Mouse (Mus musculus) hindbrain, embryonic 14.5 days (tissue): ENCODE measurements around the gene Zdhhc13. TPM values are rescaled to one million over a fixed set of nuclear protein-coding genes. Genes with fewer than 3 reads are reported as not detected.
A peak's percentile ranks its signal among the peaks of the same experiment; 100 is the strongest.

ENCODE experiments used
- ATAC-seq: fragments of 200-750 bp; cut with Nextera tagmentation; 2 replicates; pipeline ENCODE4 v1.8.0; 2017; ENCODE audit warnings: moderate number of reproducible peaks, mild to moderate bottlenecking, moderate TSS enrichment, moderate library complexity; ENCODE audit not compliant: low FRiP score
- DNase-seq: peaks from one replicate; pipeline ENCODE4 v3.0.0-alpha.2; 2015; ENCODE audit warnings: low spot score
- H3K27ac ChIP-seq: fragments of 300-500 bp; sonication (generic); 2 replicates; pipeline ENCODE4 v1.5.1; 2014; ENCODE audit warnings: mild to moderate bottlenecking, moderate library complexity
- H3K27me3 ChIP-seq: fragments of 300-500 bp; sonication (generic); 2 replicates; pipeline ENCODE4 v1.6.1; 2014; ENCODE audit warnings: mild to moderate bottlenecking, low read length, mixed read lengths; ENCODE audit not compliant: control insufficient read depth, insufficient read depth
- H3K36me3 ChIP-seq: fragments of 300-500 bp; sonication (generic); replicated peaks from 2 replicates; pipeline ENCODE4 v1.6.1; 2014; ENCODE audit not compliant: control insufficient read depth, insufficient read depth
- H3K4me1 ChIP-seq: fragments of 300-500 bp; sonication (generic); replicated peaks from 2 replicates; pipeline ENCODE4 v1.6.1; 2014; ENCODE audit warnings: antibody characterized with exemption, low read length, mixed read lengths; ENCODE audit not compliant: control insufficient read depth, insufficient read depth
- H3K4me2 ChIP-seq: fragments of 300-500 bp; sonication (generic); replicated peaks from 2 replicates; pipeline ENCODE4 v1.6.1; 2014; ENCODE audit warnings: mild to moderate bottlenecking, moderate library complexity
- H3K4me3 ChIP-seq: fragments of 300-500 bp; sonication (generic); replicated peaks from 2 replicates; pipeline ENCODE4 v1.5.1; 2014; ENCODE audit warnings: mild to moderate bottlenecking, low read length
- H3K9ac ChIP-seq: fragments of 300-500 bp; sonication (generic); 2 replicates; pipeline ENCODE4 v1.6.1; 2014
- H3K9me3 ChIP-seq: fragments of 300-500 bp; sonication (generic); 2 replicates; pipeline ENCODE4 v1.6.1; 2016; ENCODE audit warnings: low read length; ENCODE audit not compliant: control insufficient read depth
- WGBS: fragments of 180-500 bp; shearing (Covaris S2); extraction: QIAGEN DNeasy Blood & Tissue Kit; methylation state at CpG from one replicate; pipeline ENCODE4 v1.1.7; 2014; 5-methylcytosine and 5-hydroxymethylcytosine counted together
- polyA plus RNA-seq: library from polyadenylated mRNA; unstranded; fragments of >200 nt; fragmentation: Nextera tagmentation; extraction: Ambion mirVana; gene quantifications from 2 replicates; pipeline ENCODE4 v1.2.1, GENCODE M21; 2014

The Zdhhc13 gene
- polyA plus RNA-seq, 1 experiment from 2014 or later, result 44.1 TPM

DNA sequence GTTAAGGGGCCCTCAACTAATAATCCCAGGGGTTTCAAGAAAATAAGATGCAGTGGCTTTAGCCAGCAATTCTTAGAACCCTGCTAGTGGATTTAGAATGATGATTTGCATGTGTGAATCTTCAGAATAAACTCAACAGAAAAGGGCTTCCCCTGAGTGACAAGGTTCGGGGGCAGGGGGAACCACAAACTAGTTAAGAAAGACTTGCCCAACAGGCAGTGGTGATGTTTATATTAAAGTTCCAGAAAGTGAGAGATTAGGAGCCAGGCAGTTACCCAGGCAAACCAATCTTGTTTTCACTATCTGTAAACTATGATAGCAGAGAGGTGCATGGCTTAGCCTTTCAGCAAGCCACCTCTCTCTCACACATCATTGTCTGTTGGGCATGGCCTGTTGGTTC lies 43.9 kb downstream of the Zdhhc13 start:
- Histone ChIP-seq H3K27ac (no peak overlapping the region), H3K36me3 (peaks cover 6% of the 10 kb centered on the region), H3K4me3 (no peak overlapping the region), H3K4me2 (no peak overlapping the region), H3K9ac (no peak overlapping the region), H3K4me1 (peaks cover 13% of the 10 kb centered on the region), H3K9me3 (no peaks in the 10 kb centered on the region), H3K27me3 (peaks cover 64% of the 10 kb centered on the region)
- WGBS, result 91% methylated on average over 1 of the region's 1 CpGs
- DNase-seq (no peak), ATAC-seq (no peak)

DNA sequence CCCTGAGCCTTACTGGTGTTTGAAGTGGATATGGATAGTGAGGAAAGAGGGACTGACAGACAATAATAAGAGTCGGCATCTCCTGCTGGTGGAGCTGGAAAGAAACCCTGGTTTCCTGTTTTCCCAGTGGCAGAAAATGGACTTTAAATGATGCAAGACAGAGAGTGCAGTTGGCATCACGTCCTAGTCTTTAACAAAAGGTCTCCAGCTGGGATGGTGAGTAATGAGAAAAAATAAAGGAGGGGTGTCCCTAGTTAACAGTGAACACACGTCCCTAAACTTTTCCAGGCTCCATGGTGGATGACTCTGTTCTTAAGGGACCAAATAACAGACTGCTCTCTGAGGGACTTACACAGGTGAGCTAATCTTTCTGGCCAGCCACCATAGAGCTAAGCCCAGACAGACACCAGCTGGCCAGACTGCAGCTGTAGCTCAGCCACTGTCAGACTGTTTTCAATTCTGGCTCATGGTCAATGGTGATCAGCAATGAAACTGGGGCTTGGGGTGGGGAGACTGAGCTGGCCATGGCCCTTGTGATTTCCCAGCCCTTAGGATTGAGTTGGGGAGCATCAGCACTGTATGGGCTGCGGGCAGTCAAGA lies 45.7 kb downstream of the Zdhhc13 start:
- Histone ChIP-seq H3K4me1 (peaks cover 13% of the 10 kb centered on the region), H3K36me3 (no peaks in the 10 kb centered on the region), H3K9ac (no peak overlapping the region), H3K9me3 (no peaks in the 10 kb centered on the region), H3K27ac (peak overlapping the region; percentile 47; the same call in 1 of the 2 replicates), H3K4me2 (no peak overlapping the region), H3K4me3 (no peak overlapping the region), H3K27me3 (peaks cover 75% of the 10 kb centered on the region)
- DNase-seq (no peak), ATAC-seq (peak; percentile 28; the same call in 1 of the 2 replicates)
- 27% methylated on average over 4 of the region's 4 CpGs for WGBS

DNA sequence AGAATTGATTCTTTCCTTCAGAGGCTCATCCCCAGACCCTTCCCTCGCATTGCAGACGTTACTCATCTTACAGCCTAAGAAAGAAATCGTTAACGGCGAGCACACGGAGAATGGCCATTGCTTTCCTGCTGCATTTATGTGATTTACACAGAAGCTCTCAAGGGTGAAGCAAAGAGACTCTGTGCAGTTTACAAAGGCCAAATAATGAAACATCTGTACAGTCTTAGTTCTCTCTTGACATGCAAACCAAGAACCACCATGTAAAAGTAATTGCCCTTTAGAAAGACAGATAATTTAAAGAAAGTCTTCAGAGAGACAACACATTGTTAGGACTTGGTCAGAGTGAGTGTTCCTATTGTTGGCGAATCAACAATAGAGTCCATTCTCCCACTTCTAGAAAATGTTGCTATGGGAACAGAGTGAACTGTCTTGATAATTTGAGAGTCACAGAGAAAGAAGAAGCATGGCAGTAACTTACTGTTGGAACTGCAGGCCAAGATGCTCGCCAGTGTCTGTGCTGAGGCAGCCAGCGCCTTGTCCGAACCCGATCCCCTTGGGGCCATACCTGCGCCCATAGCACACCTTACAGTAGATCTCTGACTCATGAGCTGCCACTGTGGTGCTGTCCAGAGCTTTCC lies 46.3 kb downstream of the Zdhhc13 start:
- WGBS, result 29% methylated on average over 12 of the region's 12 CpGs
- Histone ChIP-seq H3K9ac (no peak overlapping the region), H3K27ac (0 out of 2 replicates have a peak overlapping the region, but pooled peaks have one; percentile 47), H3K4me1 (peaks cover 13% of the 10 kb centered on the region), H3K4me3 (no peak overlapping the region), H3K27me3 (peaks cover 80% of the 10 kb centered on the region), H3K4me2 (no peak overlapping the region), H3K9me3 (no peaks in the 10 kb centered on the region), H3K36me3 (no peaks in the 10 kb centered on the region)
- ATAC-seq (no peak), DNase-seq (no peak)

DNA sequence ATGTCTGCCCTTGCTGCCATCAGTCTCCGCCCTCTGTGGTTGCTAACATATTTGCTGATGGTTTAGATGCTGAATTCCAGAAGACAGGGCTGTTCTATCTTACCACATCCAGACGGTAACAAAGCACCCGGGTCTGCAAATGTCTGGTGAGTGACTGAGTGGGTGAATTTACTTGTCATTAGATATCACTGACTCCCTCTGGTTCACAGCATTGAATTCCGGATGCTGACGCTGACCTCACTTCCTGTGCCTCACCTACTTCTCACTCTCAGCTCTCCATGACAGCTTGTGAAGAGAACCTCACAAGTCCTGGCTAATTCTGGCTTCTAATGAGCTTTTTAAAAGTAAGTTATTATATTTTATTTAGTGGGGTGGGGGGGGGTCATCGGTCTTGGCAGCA lies 48.1 kb downstream of the Zdhhc13 start:
- no peaks in the 10 kb centered on the region for H3K9me3 ChIP-seq

DNA sequence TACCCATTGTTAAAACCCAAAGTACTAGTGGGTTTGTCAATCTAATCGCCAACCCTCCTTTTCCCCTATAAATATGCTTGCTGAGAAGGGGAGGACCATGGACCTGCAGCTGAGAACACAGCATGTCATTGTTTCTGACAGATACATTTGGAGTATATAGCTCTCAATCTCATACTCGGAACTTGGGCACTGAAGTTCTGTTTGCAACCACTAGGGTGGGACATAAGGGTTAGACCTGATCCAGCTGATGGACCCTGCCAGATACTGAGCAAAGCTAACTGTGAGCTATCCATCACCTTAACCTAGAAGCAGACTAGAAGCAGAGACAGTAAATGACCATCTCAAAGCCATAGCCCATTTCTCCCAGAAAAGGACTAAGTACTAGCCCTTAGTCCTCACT lies 49.6 kb downstream of the Zdhhc13 start:
- ATAC-seq (no peak), DNase-seq (no peak)
- 55% methylated on average over 2 of the region's 2 CpGs for WGBS
- Histone ChIP-seq H3K4me2 (no peak overlapping the region), H3K9me3 (no peaks in the 10 kb centered on the region), H3K36me3 (no peaks in the 10 kb centered on the region), H3K4me1 (peaks cover 13% of the 10 kb centered on the region), H3K27me3 (peaks cover 70% of the 10 kb centered on the region), H3K4me3 (no peak overlapping the region), H3K27ac (no peak overlapping the region), H3K9ac (no peak overlapping the region)

More for the DNA sequence above, 48.1 kb downstream of the Zdhhc13 start:
- no peak overlapping the region for H3K9ac ChIP-seq
- no peaks in the 10 kb centered on the region for H3K36me3 ChIP-seq
- peaks cover 13% of the 10 kb centered on the region for H3K4me1 ChIP-seq
- no peak overlapping the region for H3K4me2 ChIP-seq
- H3K27ac ChIP-seq, result no peak overlapping the region
- WGBS, result 84% methylated on average over 6 of the region's 6 CpGs
- H3K27me3 ChIP-seq, result peaks cover 74% of the 10 kb centered on the region
- no peak overlapping the region for H3K4me3 ChIP-seq
- ATAC-seq (no peak), DNase-seq (no peak)

DNA sequence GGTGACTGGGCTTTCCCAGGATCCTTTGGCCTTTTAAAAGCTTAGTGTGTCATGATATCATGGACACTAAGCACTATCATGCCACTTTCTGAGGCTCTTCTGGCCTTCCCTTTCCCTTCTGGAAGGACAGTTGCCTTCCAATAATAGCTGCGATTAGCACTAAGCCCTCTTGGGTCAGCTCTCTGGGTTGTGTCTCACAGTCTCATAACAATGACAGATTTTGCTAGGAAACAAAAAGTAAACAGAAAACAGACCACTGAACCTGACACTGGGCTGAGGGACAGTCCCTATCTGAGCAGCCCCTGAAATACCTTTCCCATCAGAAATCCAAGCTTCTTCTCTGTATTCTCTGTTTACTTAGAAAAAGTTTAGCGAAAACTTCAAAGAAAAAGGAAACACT lies 51.7 kb downstream of the Zdhhc13 start:
- H3K27me3 ChIP-seq, result peaks cover 83% of the 10 kb centered on the region
- WGBS, result 85% methylated on average over 2 of the region's 2 CpGs
- H3K27ac ChIP-seq, result no peak overlapping the region
- no peak overlapping the region for H3K4me2 ChIP-seq
- H3K36me3 ChIP-seq, result no peaks in the 10 kb centered on the region
- no peak overlapping the region for H3K9ac ChIP-seq
- no peak for ATAC-seq
- no peak for DNase-seq
- H3K9me3 ChIP-seq, result no peaks in the 10 kb centered on the region
- peaks cover 1% of the 10 kb centered on the region; the same call in 1 of the 2 replicates for H3K4me1 ChIP-seq
- H3K4me3 ChIP-seq, result no peak overlapping the region

DNA sequence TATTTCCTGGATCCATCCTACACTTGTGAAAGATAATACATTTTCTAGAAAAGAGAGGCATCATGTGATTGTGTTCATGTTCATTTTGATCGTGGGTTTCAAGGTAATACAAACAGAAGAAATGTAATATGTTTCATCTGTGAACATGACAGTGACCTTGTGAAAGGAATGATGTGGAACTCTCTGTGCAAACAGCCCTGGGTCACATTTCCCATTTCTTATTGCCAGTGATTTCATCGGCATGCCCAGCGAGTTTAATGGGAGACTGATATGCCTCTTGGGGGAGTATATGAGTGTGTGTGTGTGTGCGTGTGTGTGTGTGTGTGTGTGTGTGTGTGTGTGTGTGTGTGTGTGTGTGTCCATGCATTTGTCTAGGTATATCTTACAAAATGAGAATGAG lies 52.7 kb downstream of the Zdhhc13 start:
- Histone ChIP-seq H3K9me3 (no peaks in the 10 kb centered on the region), H3K4me1 (no peaks in the 10 kb centered on the region), H3K9ac (no peak overlapping the region), H3K4me3 (no peak overlapping the region), H3K27ac (no peak overlapping the region), H3K36me3 (no peaks in the 10 kb centered on the region), H3K27me3 (peaks cover 79% of the 10 kb centered on the region), H3K4me2 (no peak overlapping the region)
- no peak for ATAC-seq
- DNase-seq, result no peak
- 76% methylated on average over 4 of the region's 4 CpGs for WGBS

DNA sequence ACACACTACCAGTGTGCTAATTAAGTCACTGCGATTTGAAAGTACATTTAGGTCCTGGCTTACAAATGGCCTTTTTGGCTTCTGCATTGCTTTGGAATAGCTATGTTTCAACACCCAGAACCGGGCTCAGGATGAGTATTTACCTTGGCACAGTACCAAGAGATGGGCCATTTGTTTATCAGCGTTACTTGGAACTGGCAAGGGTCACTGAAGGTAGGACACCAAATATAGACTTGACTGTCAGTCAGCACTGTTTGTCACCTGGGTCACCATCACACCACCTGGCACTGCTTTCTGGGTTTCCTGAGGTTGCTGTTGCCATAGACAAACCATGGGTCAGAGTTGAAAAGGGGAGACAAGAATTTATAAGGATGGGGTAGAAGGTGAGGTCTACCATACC lies 53.5 kb downstream of the Zdhhc13 start:
- ATAC-seq (no peak), DNase-seq (no peak)
- Histone ChIP-seq H3K36me3 (no peaks in the 10 kb centered on the region), H3K4me3 (no peak overlapping the region), H3K27ac (no peak overlapping the region), H3K4me1 (no peaks in the 10 kb centered on the region), H3K27me3 (peaks cover 71% of the 10 kb centered on the region), H3K9ac (no peak overlapping the region), H3K9me3 (no peaks in the 10 kb centered on the region), H3K4me2 (no peak overlapping the region)
- 69% methylated on average over 3 of the region's 3 CpGs for WGBS

DNA sequence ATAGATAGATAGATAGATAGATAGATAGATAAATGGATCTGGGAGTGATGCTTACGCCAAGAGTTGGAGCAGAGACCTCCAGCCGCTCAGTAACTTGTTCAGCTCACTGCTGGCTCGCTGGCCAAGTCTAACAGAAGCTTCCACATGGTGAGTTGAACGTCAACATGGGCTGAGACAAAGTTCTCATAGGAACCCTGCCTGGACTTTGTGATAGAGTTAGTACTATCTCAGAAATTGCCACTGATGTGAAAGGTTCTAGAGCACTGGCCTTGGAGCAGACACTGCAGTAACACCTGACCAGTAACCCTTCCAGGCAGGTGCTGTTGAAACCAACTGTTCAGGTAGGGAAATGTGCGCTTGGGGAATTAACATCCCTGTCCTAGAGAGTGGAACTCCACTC lies 54.7 kb downstream of the Zdhhc13 start:
- 94% methylated on average over 5 of the region's 5 CpGs for WGBS
- no peaks in the 10 kb centered on the region for H3K9me3 ChIP-seq
- H3K36me3 ChIP-seq, result no peaks in the 10 kb centered on the region
- H3K27me3 ChIP-seq, result peaks cover 61% of the 10 kb centered on the region
- H3K4me3 ChIP-seq, result no peak overlapping the region
- H3K27ac ChIP-seq, result no peak overlapping the region
- no peaks in the 10 kb centered on the region for H3K4me1 ChIP-seq
- no peak overlapping the region for H3K9ac ChIP-seq
- no peak overlapping the region for H3K4me2 ChIP-seq
- DNase-seq, result no peak
- ATAC-seq, result no peak
